Mouse (Mus musculus): ENCODE measurements around the gene Nynrin. TPM values are rescaled to one million over a fixed set of nuclear protein-coding genes. Genes with fewer than 3 reads are reported as not detected.

Nynrin gene
- 1 to 10 TPM; 6.2 to 9.0 TPM for total RNA-seq (2021)
- long read RNA-seq, experiment 1, full-length matches to known transcripts, result 1 of 3 reads
- long read RNA-seq, experiment 1, partial matches to known transcripts, result 1 of 3 reads
- long read RNA-seq, experiment 1, other reads (novel, unspliced or antisense), result 1 of 3 reads
- long read RNA-seq, experiment 2, partial matches to known transcripts, result 0 of 1 reads
- long read RNA-seq, experiment 2, other reads (novel, unspliced or antisense), result 1 of 1 reads

DNA sequence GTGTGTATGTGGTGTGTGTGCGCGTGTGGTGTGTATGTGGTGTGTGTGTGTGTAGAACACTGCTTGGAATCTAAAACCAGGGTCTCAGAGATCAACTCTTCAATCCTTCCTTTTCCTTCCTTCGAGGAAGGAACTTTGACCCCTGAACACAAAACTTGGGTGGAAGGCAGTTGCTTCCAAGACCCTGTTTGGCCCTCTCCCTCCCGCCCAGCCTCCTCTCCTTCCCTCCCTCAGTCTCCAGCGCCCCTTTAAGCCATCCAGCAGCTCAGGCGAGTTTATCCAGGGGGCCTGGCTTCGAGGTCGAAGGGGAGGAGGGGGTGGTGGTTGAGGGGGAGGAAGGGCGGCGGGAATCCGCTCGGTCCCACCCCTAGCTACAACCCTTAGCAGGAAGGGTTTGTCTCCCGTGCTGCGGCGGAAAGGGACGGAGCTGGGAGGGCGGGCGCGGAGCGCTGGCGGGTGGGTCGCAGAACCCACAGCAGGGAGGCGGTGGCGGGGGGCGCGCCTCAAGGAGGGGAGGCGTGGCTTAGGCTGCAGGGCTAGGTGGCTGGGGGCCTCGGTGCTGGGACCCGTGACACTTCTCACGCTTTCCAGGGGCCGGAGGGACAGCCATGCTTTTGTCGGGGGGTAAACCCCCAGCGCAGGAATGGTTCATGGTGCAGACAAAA, at the start of gene Nynrin:
TSS of gene Nynrin (plus strand) at position 390 of the 665 bp plus-strand sequence.
- DNase-seq (ENCODE audit: low spot score in 2 of 2), result no peak

DNA sequence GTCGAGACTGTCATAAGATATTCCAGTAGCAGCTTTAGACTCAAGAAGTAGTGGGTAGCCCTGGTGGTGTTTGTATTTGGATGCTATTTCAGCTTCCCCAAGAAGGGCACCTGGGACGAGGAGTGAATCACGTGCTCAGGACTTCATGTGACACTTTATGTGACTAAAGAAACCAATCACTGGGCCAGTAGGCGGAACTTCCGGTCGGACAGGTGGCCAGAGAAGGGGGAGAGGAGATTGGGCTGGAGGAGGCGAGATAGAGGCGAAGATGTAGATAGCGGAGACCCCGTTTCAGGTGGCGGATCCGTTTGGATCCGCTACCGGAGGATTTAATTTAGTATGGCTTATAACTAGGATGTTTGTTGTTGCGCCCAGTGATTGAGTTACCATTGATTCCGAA, 38.9 kb upstream of the Nynrin start:
- DNase-seq (ENCODE audit: low spot score in 2 of 2), result peak; percentile 35 to 48

DNA sequence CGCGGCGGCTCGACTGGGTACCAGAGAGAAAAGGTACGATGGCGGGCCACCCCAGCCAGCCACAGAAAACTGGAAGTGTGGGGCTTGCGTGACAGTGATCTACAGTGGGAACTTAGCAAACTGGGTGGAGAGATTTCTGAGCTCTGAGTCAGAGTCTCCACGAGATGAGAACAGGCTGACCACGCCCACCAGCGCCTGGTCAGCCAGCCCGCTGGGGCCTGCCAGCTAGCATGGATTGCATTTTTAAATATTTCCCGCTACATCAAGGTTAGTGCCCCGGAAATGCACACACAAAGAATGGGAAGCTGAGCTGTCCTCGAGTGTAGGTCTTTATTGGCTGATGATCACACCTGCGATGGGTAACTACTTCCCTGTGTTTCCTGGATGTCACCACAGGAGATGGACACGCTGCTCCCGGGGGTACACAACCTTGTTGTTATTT, 38.5 kb upstream of the Nynrin start:
- no peak for DNase-seq (ENCODE audit: low spot score in 2 of 2)

DNA sequence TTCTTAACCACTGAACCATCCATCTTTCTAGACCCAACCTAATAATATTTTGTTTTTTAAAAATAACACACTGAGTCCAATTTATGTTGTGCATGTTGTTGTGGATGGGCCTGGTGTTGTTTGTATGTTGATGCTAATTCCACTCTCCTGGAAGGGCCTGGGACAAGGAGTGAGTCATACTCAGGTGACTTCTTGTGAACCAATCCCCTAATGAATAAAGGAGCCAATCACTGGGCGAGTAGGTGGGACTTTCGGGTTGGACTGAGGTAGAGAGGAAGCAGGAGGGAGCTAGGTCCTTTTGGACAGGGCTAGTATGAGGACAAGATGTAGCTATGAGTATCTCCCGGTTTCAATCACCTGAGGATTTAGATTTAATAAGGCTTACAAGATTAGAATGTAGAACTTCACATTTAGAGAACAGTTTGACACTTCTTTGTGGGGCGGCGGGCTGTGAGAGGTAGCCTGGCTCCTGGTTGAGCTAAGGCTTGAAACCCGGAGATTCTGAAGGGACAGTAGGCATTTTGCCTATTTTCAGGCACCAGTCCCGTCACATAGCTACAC, 33.9 kb upstream of the Nynrin start:
- no peak for DNase-seq (ENCODE audit: low spot score in 2 of 2)

DNA sequence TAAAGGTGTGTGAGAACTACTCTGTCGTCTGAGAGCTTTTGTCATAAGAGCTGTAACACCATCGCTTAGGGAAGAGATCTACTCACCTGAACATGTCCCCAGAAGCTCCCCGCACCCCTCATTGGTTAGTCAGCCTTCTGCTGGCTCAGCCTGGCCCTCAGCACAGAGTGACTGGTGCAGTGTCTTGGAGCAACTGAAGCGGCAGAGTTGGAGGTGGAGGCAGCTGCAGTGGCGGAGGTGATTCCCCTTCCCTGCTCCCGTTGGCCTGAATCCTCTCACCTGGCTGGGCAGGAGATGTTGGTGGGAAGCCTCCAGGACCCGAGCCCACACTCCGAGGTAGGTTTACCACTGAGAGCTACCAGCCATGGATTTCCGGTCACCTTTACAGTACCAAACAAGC, 33.2 kb upstream of the Nynrin start:
- no peak for DNase-seq (ENCODE audit: low spot score in 2 of 2)

DNA sequence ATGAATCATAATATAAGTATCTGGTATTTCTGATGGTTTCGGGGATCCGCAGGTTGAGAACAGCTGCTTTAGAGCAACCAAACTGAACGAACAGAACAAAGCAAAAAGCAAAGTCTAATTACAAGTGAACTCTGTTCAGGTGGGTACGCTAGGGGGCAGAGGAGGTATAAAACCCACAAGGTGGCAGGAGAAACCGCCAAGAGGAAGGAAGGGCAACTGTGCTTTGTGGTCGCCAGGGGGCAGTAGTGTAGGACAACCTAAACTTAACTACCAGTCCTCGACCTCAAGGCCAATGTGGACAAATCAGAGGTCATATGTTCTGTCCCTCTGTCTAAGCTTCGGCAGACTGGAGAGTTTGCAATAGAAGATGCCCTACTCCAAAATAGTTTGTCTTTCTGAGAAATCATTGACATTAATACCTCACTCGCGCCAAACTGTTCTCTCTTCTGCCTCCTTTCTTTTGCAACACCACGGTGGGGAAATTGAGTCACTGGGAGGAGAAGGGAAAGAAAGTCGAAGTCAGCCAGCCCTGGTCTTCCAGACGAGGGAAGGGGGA, 31.3 kb upstream of the Nynrin start:
- DNase-seq (ENCODE audit: low spot score in 2 of 2), result peak; percentile 39 to 42

DNA sequence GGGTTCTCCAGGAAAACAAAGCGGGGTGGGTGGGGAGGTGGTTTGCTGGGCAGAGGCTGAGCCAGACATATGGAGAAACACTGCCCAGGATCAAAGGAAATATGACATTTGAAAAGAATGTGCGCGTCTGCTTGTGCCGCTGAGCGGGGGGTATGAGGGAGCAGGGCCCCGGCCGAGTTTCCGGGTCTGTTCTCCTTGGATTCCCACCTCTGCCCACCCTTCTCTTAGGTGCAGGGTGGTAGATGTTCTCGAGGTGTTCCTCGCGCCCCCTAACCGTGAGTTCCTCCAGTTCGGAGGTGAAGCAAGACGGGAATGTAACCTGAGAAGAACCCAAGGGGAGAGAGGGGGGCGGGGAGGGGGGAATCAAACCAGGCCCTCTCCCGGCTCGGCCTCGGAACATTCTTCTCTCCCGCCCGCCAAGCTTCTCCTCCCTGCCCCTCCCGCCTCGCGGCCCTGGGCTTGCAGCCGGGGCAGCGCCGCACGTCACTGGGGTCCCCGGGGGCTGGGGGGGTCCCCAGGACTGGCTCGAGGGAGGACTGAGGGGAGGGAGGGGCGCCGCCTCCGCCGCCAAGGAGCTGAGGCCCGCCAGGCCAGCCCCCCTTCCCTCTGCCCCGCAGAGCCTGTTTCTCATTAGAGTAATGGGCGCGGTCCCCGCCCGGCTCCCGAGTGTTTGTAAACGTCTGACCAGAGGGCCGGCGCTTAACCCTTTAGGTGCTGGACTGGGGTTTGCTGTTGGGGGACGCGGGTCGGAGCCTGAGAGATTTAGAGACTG, 30.6 kb upstream of the Nynrin start, which contains the start of gene Nfatc4:
TSS of gene Nfatc4 (plus strand) at position 154 of the 772 bp plus-strand sequence.
- DNase-seq (ENCODE audit: low spot score in 2 of 2), result no peak

DNA sequence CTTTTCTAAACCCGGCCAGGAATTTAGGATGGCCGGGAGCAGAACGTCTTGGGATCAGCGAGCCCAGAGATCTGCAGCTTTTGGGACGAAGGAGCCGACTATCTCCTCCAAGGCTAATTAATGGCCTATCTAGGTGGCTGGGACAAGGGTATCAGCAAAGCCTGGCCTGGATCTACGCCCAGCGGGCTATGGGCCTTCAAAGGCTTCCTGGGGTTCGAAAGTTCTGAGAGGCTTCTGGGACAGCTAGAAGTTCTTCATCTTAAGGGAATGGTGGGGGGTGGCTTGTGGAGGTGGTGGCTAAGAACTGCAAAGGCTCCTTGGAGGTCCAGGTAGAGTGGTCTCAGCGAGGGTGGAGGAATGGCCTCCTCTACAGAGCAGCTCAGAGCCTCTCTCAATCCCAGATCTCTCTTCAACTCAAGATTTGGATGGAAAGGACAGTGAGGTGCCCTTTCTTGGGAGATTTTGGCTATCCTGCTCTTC, 29.8 kb upstream of the Nynrin start:
- no peak for DNase-seq (ENCODE audit: low spot score in 2 of 2)

DNA sequence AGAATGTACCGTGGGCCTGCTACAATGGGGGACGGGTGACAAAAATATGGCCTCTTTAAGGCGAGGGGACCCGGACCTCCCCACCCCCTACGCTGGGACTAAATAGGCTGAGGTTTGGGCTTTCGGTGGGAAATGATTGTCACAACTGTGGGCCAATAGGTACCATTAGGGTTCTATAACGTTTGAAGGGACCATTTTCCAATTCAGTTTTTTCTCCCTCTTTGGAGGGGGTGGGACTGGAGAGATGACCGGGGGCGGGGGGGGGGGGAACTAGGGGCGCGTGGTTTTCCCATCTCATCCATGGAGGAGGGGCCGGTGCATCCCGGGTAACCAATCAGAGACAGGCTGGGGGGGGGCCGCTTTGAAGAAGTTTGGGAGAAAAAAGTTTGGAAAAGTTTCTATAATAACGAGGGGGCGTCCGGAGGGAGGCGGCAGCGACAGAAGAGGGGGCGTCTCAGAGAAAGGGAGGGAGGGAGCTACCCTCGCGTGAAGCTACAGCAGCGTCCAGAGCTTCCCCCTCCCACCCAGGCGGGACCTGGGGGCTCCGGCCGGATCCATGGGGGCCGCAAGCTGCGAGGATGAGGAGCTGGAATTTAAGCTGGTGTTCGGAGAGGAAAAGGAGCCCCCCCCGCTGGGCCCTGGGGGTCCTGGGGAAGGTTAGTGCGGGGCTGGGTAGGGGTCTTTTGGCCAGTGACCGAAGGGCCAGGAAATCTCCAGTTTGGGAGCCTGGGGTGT, 29.2 kb upstream of the Nynrin start:
- no peak for DNase-seq (ENCODE audit: low spot score in 2 of 2)

DNA sequence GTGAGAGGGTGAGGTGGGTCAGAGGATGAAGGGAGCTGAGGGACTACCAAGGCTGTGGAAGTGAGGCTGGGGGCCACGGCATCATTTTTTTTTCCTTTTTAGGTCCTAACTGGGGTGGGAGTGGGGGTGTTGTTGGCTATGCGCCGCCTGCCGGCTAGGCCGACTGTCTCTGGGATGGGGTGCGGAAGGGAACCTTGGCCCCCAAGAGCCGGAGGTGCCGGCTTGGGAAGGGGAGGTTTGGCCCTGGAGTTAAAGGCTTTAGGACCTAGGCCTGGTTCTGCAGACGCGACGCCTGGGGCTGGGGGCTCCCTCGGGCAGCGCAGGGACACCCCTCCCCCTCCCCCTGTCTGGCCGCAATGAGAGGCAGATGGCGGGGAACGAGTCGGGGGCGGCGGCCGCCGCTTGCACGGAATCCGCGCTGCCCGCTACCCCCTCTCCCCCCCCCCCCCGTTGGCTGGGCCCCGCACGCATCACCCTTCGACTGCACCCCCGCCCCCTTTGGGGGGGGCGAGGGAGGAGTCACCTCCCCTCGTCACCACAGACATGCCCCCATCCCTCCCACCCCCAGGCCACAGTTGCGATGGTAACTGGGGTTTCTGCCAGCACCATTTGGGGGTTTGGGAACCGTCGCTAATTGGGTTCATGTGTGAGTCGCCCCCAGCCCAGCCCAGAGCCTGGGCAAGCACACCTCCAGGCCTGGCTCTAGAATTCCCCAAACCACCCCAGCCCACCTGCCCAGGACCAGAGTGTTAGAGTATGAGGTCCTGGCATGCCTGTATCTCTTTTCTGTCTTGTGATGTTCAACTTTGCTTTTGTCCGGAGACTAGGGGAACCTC, 28.4 kb upstream of the Nynrin start:
- no peak for DNase-seq (ENCODE audit: low spot score in 2 of 2)

DNA sequence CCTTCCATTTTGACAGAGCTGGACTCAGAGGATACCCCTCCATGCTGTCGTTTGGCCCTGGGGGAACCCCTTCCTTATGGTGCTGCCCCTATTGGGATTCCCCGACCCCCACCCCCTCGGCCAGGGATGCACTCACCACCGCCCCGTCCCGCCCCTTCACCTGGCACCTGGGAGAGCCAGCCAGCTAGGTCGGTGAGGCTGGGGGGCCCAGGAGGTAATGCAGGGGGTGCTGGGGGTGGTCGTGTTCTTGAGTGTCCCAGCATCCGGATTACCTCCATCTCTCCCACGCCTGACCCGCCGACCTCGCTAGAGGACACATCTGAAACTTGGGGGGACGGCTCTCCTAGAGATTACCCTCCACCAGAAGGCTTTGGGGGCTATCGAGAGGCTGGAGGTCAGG, 27.7 kb upstream of the Nynrin start:
- DNase-seq (ENCODE audit: low spot score in 2 of 2), result no peak

DNA sequence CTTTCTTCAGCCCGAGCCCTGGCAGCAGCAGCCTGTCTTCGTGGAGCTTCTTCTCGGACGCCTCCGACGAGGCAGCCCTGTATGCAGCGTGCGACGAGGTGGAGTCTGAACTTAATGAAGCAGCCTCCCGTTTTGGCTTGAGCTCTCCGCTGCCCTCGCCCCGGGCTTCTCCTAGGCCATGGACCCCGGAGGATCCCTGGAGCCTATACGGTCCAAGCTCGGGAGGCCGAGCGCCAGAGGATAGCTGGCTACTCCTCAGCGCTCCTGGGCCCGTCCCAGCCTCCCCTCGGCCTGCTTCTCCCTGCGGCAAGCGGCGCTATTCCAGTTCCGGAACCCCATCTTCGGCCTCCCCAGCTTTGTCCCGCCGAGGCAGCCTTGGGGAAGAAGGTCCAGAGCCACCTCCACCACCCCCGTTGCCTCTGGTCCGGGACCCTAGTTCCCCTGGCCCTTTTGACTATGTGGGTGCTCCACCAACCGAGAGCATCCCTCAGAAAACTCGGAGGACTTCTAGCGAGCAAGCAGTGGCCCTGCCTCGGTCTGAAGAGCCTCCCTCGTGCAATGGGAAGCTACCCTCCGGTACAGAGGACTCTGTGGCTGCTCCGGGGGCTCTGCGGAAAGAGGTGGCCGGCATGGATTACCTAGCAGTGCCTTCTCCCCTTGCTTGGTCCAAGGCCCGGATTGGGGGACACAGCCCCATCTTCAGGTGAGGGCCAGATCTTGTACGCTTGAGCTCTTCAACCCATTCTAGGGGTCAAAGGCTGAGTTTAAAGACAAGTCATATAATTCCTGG, 27.1 kb upstream of the Nynrin start:
- DNase-seq (ENCODE audit: low spot score in 2 of 2), result no peak

DNA sequence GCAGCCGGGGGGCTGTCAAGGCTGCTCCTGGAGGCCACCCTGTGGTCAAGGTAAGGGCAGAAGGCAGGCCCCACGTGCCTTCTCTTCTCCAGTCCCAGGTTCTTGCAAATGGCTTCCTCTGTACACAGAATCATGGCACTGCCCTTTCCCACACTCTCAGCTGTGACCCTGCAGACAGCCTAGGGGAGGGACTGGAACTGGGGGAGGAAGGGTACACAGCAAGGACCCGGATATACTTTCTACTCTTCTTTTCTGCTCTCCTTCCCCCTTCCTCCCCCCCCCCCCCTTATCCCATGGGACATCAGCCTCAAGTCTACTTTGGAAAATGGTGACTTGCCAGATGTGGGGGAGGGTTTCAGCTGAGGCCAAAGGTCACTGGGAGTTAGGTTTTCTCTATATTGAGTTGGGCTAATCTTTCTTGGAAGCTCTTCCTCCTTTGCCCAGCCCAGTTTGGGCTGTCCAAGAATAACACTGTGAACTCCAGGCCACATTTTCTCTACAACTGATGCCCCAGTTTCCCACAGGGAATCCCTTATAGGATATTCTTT, 25.0 kb upstream of the Nynrin start:
- DNase-seq (ENCODE audit: low spot score in 2 of 2), result no peak

DNA sequence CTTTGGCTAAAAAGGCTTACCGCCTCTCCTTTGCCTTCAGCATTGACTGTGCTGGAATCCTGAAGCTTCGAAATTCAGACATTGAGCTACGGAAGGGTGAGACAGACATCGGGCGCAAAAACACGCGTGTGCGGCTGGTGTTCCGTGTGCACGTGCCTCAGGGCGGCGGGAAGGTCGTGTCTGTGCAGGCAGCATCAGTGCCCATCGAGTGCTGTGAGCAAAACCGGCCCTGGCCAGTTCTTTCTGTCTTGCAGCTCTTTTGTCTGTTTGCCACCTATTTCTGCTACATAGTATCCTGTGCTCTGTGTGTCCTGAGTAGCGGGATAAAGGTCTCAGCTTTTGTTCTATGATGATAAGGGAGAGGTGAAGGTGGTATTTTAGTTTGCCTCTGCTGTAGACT, 24.0 kb upstream of the Nynrin start:
- no peak for DNase-seq (ENCODE audit: low spot score in 2 of 2)

DNA sequence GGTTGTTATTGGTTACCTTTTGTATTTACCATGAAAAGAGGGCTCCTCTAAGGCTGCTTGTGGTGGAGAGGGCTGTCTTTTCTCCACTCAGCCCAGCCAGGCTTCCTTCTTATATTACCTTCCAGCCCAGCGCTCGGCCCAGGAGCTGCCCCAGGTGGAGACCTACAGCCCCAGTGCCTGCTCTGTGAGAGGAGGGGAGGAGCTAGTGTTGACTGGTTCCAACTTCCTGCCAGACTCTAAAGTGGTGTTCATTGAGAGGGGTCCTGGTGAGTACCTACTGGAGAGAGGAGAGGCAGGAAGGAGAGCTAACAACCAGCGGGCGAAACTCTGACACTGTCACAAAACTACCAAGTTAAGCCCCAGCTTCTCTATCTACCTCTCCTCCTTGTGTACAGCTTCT, 23.5 kb upstream of the Nynrin start:
- no peak for DNase-seq (ENCODE audit: low spot score in 2 of 2)

DNA sequence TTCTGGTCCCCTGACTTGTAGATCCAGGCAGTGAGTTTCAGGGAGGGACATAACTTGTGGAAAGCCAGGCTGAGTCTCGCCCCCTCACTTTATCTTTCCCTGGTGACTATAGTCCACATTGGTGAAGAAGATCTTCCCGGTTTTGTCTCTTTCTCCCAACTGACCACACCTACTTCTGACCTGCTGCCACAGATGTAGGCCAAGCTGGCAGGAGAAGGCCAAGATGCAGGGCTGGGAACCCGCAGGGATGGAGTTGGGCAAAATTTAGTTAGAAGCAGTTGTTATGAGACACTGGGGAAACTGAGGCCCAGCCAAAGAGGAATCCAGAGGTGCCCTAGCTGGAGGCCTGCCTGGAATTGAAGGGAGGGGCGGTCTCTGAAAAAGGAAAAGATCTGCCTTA, 20.7 kb upstream of the Nynrin start:
- no peak for DNase-seq (ENCODE audit: low spot score in 2 of 2)

DNA sequence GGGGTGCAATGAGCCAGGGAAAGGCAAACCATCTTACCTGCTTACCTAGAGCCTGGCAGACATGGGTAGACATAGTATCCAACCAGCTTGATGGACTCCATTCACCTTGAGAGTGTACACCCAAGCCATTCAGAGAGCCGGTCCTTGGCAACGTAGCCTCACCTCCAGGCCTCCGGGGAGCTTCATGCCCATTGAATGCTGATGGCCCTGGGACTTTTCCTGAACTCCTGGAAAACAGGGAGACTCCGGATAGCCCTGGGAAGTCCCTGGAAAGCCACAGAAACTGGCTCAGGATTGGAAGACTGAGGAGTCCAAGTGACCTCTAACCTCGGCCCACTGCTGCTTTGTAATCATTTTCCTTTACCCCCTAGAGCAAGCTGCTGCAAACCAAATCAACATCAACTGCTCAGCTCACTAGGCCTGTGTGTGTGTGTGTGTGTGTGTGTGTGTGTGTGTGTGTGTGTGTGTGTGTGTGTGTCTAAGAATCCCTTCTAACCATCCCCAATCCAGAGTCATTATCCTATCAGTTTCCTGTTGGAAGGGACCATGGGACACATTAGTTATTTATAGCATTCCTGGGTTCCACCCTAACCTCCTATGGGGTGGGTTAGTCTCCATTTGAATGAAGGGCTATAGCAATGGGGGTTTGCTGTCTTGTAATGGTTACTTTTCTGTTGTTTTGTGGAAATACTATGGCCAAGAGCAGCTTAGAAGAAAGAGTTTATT, 18.8 kb upstream of the Nynrin start:
- no peak for DNase-seq (ENCODE audit: low spot score in 2 of 2)

DNA sequence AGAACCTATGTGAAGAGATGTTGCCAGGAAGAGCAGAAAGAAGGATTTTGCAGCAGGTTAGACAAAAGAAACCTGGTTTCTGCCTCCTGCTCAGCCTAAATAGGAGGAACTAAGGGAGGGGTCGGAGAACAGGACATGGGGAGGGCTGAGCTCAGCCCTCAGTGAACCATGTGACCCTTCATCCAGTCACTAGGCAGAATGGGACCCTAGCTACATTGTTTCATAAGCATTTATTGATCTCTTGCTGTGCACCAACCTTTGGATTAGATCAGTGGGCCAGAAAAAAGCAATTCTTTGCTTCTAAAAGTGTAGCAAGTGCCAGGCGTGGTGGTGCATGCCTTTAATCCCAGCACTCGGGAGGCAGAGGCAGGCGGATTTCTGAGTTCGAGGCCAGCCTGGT, 15.5 kb upstream of the Nynrin start:
- DNase-seq (ENCODE audit: low spot score in 2 of 2), result no peak
